Mouse (Mus musculus) small intestine, adult 2 months (tissue): ENCODE measurements around the gene Slc25a17.

Source experiments
- CTCF ChIP-seq: fragments of 200-500 bp; IDR thresholded peaks from 2 replicates; pipeline ENCODE4 v1.5.1; 2012; ENCODE audit warnings: low read depth, mild to moderate bottlenecking, control low read depth, inconsistent platforms, low read length, moderate library complexity, mixed read lengths; ENCODE audit not compliant: insufficient replicate concordance, insufficient read length; ENCODE audit errors: extremely low read depth
- POLR2A ChIP-seq: fragments of 200-500 bp; IDR thresholded peaks from 2 replicates; pipeline ENCODE4 v1.6.1; 2012; ENCODE audit warnings: low read depth, mild to moderate bottlenecking, control low read depth, inconsistent platforms, low read length, moderate library complexity

GRCm38 (mm10) chr15:81408199-81408598 lies 47.6 kb upstream of the Slc25a17 start, which contains the start of gene Dnajb7:
- TF ChIP-seq POLR2A (no peak), CTCF (no peak)
